Mouse (Mus musculus) hindbrain, embryonic 14.5 days (tissue): Measurements from ENCODE around the gene Rnf223. TPM values are rescaled to one million over a fixed set of nuclear protein-coding genes. Genes with fewer than 3 reads are reported as not detected.

Experiments used
- ATAC-seq: fragments of 200-750 bp; cut with Nextera tagmentation; 2 replicates; pipeline ENCODE4 v1.8.0; 2017; ENCODE audit warnings: moderate number of reproducible peaks, mild to moderate bottlenecking, moderate TSS enrichment, moderate library complexity; ENCODE audit not compliant: low FRiP score
- DNase-seq: peaks from one replicate; pipeline ENCODE4 v3.0.0-alpha.2; 2015; ENCODE audit warnings: low spot score
- H3K27ac ChIP-seq: fragments of 300-500 bp; sonication (generic); 2 replicates; pipeline ENCODE4 v1.5.1; 2014; ENCODE audit warnings: mild to moderate bottlenecking, moderate library complexity
- H3K27me3 ChIP-seq: fragments of 300-500 bp; sonication (generic); 2 replicates; pipeline ENCODE4 v1.6.1; 2014; ENCODE audit warnings: mild to moderate bottlenecking, low read length, mixed read lengths; ENCODE audit not compliant: control insufficient read depth, insufficient read depth
- H3K36me3 ChIP-seq: fragments of 300-500 bp; sonication (generic); replicated peaks from 2 replicates; pipeline ENCODE4 v1.6.1; 2014; ENCODE audit not compliant: control insufficient read depth, insufficient read depth
- H3K4me1 ChIP-seq: fragments of 300-500 bp; sonication (generic); replicated peaks from 2 replicates; pipeline ENCODE4 v1.6.1; 2014; ENCODE audit warnings: antibody characterized with exemption, low read length, mixed read lengths; ENCODE audit not compliant: control insufficient read depth, insufficient read depth
- H3K4me2 ChIP-seq: fragments of 300-500 bp; sonication (generic); replicated peaks from 2 replicates; pipeline ENCODE4 v1.6.1; 2014; ENCODE audit warnings: mild to moderate bottlenecking, moderate library complexity
- H3K4me3 ChIP-seq: fragments of 300-500 bp; sonication (generic); replicated peaks from 2 replicates; pipeline ENCODE4 v1.5.1; 2014; ENCODE audit warnings: mild to moderate bottlenecking, low read length
- H3K9ac ChIP-seq: fragments of 300-500 bp; sonication (generic); 2 replicates; pipeline ENCODE4 v1.6.1; 2014
- H3K9me3 ChIP-seq: fragments of 300-500 bp; sonication (generic); 2 replicates; pipeline ENCODE4 v1.6.1; 2016; ENCODE audit warnings: low read length; ENCODE audit not compliant: control insufficient read depth
- WGBS: fragments of 180-500 bp; shearing (Covaris S2); extraction: QIAGEN DNeasy Blood & Tissue Kit; methylation state at CpG from one replicate; pipeline ENCODE4 v1.1.7; 2014; 5-methylcytosine and 5-hydroxymethylcytosine counted together
- polyA plus RNA-seq: library from polyadenylated mRNA; unstranded; fragments of >200 nt; fragmentation: Nextera tagmentation; extraction: Ambion mirVana; gene quantifications from 2 replicates; pipeline ENCODE4 v1.2.1, GENCODE M21; 2014

The Rnf223 gene
- polyA plus RNA-seq, 1 experiment from 2014 or later: 0.59 TPM

- no peak overlapping the region for H3K4me2 ChIP-seq
- H3K9me3 ChIP-seq: no peaks in the 10 kb centered on the region
- WGBS: 95% methylated on average over 6 of the region's 6 CpGs
- no peaks in the 10 kb centered on the region for H3K4me1 ChIP-seq
- no peak overlapping the region for H3K27ac ChIP-seq
- H3K27me3 ChIP-seq: no peaks in the 10 kb centered on the region
- ATAC-seq (no peak), DNase-seq (no peak)
- H3K36me3 ChIP-seq: peaks cover 70% of the 10 kb centered on the region
- H3K9ac ChIP-seq: no peak overlapping the region
- H3K4me3 ChIP-seq: no peak overlapping the region
Measured at GRCm38 (mm10) chr4:156125393-156125792, 4.9 kb upstream of the Rnf223 start.

DNA sequence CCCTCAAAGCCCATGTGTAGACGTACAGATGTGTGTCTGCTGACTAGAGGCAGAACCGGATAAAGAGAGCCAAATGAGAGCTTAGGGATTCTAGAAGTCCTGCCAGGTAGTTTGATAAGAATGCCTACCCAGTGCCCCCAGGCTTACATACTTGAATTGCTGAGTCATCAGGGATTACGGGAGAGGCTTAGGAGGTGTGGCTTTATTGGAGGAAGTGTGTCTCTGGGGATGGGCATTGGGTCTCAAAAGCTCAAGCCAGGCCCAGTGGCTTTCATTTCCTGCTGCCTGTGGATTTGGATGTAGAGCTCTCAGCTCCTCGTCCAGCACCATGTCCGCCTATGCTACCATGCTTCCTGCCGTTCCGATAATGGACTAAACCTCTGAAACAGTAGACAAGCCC lies 3.5 kb upstream of the Rnf223 start:
- H3K27me3 ChIP-seq: no peaks in the 10 kb centered on the region
- H3K9ac ChIP-seq: no peak overlapping the region
- H3K36me3 ChIP-seq: peaks cover 56% of the 10 kb centered on the region
- no peak for ATAC-seq
- no peaks in the 10 kb centered on the region for H3K9me3 ChIP-seq
- no peak overlapping the region for H3K4me2 ChIP-seq
- H3K4me1 ChIP-seq: no peaks in the 10 kb centered on the region
- no peak overlapping the region for H3K4me3 ChIP-seq
- no peak for DNase-seq
- WGBS: 93% methylated on average over 7 of the region's 7 CpGs
- H3K27ac ChIP-seq: no peak overlapping the region

DNA sequence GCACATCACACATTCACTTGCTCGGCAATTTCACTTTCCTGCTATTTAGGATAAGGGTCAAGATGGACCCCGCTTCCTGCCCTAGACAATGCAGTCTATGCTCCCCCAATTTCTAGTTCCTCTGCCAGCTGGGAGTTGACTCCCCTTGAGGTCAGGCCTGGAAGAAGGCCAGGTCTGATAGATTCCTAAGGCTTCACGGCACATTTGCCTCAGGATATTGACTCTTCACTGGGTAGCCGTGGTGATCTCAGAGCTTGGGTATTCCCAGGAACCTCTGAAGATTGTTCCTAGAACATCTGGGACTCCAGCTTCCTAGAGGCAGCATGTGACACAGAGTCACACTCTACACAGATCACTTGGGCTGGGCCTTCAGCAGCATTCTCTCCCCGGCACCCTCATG lies 1.6 kb upstream of the Rnf223 start:
- Histone ChIP-seq H3K9ac (no peak overlapping the region), H3K4me3 (no peak overlapping the region), H3K36me3 (peaks cover 36% of the 10 kb centered on the region), H3K4me2 (no peak overlapping the region), H3K27me3 (no peaks in the 10 kb centered on the region), H3K4me1 (no peaks in the 10 kb centered on the region), H3K27ac (no peak overlapping the region), H3K9me3 (no peaks in the 10 kb centered on the region)
- DNase-seq (no peak), ATAC-seq (no peak)
- 92% methylated on average over 5 of the region's 5 CpGs for WGBS

GRCm38 (mm10) chr4:156130940-156131339 lies 627 bp downstream of the Rnf223 start:
- H3K4me1 ChIP-seq: no peaks in the 10 kb centered on the region
- no peak overlapping the region for H3K27ac ChIP-seq
- no peaks in the 10 kb centered on the region for H3K9me3 ChIP-seq
- 84% methylated on average over 10 of the region's 10 CpGs for WGBS
- no peak overlapping the region for H3K4me3 ChIP-seq
- DNase-seq (no peak), ATAC-seq (no peak)
- no peaks in the 10 kb centered on the region for H3K27me3 ChIP-seq
- peaks cover 15% of the 10 kb centered on the region for H3K36me3 ChIP-seq
- no peak overlapping the region for H3K4me2 ChIP-seq
- H3K9ac ChIP-seq: no peak overlapping the region

DNA sequence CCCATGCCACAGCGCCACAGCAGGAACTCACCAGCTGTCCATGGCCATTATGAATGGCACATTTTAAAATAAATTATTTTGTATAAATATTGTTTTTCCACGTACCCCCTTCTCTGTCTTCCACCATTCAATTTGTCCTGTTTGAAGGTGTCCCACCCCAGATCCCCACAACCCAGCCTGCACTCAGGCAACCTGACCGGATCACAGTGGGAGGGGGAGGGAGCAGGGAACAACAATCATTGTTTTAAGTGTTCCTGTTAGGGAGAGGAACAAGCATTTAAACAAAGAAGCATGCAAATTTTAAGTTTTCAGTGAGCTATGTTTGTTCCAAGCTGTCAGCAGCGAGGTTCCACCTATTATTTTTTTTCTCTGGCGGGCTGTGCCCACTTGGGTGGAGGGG lies 3.0 kb downstream of the Rnf223 start:
- no peak for ATAC-seq
- Histone ChIP-seq H3K4me3 (no peak overlapping the region), H3K36me3 (no peaks in the 10 kb centered on the region), H3K27ac (no peak overlapping the region), H3K9ac (no peak overlapping the region), H3K9me3 (no peaks in the 10 kb centered on the region), H3K4me1 (no peaks in the 10 kb centered on the region), H3K4me2 (no peak overlapping the region), H3K27me3 (no peaks in the 10 kb centered on the region)
- WGBS: 60% methylated on average over 5 of the region's 5 CpGs
- DNase-seq: no peak

DNA sequence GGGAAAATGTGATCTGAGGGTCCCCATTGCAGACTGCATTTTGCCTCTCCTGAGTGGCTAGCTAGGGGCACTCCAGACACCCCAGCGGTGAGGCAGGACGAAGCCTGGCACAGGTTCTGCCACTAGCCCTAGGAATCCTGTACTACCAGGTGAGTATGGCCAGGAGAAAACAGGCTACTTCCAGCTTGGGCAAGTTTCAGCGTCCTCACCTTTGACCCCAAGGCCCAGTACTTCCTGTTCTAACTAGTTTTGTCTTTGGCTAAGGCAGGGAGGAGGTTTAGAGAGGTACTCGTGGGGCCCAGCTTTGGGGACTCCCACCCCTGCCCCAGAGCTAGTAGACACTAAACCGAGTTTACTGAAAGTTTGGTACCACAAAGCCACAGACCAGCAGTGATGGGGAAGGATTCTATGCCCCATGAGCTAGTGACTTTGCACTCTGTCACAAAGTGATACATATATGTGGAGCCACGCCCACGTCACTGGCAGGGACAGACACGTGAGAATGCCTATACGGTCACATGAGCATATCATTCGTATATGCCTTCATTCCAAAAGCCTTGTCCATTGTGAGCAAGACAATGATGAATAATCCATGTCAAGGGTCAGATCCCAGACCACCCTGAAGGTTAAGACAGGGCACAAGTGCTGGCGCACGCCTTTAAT lies 3.8 kb downstream of the Rnf223 start:
- no peak for ATAC-seq
- no peaks in the 10 kb centered on the region for H3K27me3 ChIP-seq
- DNase-seq: no peak
- no peak overlapping the region for H3K4me2 ChIP-seq
- H3K27ac ChIP-seq: no peak overlapping the region
- WGBS: 79% methylated on average over 12 of the region's 12 CpGs
- H3K9ac ChIP-seq: no peak overlapping the region
- H3K4me1 ChIP-seq: no peaks in the 10 kb centered on the region
- H3K4me3 ChIP-seq: no peak overlapping the region
- no peaks in the 10 kb centered on the region for H3K9me3 ChIP-seq
- no peaks in the 10 kb centered on the region for H3K36me3 ChIP-seq

DNA sequence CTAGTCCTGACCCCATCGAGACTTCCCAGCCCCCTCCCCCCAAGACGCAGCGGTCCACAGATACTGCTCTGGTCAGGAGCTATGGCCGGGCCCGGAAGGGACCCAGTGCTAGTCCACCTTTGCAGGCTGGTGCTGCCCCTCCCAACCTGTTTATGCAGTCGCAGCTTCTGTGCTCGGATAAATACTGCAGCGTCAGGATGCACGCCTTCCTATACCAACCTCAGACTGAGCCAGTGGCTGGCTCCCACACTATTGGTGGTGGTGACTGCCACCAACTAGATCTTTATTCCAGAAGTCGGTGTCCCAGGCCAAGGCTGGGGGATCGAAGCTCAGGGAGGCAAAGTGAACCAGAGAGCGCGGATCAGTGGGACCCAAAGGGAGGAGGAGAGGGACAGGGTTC lies 4.8 kb downstream of the Rnf223 start:
- Histone ChIP-seq H3K36me3 (no peaks in the 10 kb centered on the region), H3K4me3 (no peak overlapping the region), H3K9me3 (no peaks in the 10 kb centered on the region), H3K4me2 (no peak overlapping the region), H3K27ac (no peak overlapping the region), H3K4me1 (no peaks in the 10 kb centered on the region), H3K27me3 (no peaks in the 10 kb centered on the region), H3K9ac (no peak overlapping the region)
- no peak for ATAC-seq
- 94% methylated on average over 13 of the region's 13 CpGs for WGBS
- no peak for DNase-seq

DNA sequence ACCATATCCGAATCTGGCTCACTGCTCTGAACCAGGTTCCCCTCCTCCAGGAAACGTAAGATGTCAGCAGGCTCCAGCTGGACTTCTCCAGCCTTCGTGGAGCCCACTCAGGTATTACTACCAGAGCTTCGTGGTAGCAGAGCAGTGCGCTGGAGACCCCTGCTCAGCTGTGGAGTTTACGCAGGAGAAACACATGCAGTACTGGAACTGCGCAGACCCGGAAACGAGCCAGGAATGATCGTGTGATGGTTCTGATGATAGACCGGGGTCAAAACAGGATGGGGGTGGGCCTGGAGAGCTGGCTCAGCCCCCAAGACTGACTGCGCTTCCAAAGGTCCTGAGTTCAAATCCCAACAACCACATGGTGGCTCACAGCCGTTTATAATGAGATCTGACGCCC lies 5.5 kb downstream of the Rnf223 start:
- H3K36me3 ChIP-seq: no peaks in the 10 kb centered on the region
- H3K27ac ChIP-seq: no peak overlapping the region
- no peak overlapping the region for H3K4me2 ChIP-seq
- 98% methylated on average over 14 of the region's 14 CpGs for whole genome bisulfite sequencing
- H3K4me1 ChIP-seq: no peaks in the 10 kb centered on the region
- no peak overlapping the region for H3K4me3 ChIP-seq
- no peak for DNase-seq
- no peaks in the 10 kb centered on the region for H3K27me3 ChIP-seq
- no peak for ATAC-seq
- H3K9me3 ChIP-seq: no peaks in the 10 kb centered on the region
- H3K9ac ChIP-seq: no peak overlapping the region

- H3K4me2 ChIP-seq: no peak overlapping the region
- no peaks in the 10 kb centered on the region for H3K4me1 ChIP-seq
- 94% methylated on average over 30 of the region's 30 CpGs for WGBS
- no peaks in the 10 kb centered on the region for H3K27me3 ChIP-seq
- H3K4me3 ChIP-seq: no peak overlapping the region
- H3K9ac ChIP-seq: no peak overlapping the region
- no peak for ATAC-seq
- H3K27ac ChIP-seq: no peak overlapping the region
- H3K36me3 ChIP-seq: no peaks in the 10 kb centered on the region
- DNase-seq: no peak
- no peaks in the 10 kb centered on the region for H3K9me3 ChIP-seq
Measured at GRCm38 (mm10) chr4:156136285-156137100, 6.2 kb downstream of the Rnf223 start.
